Mouse (Mus musculus): ENCODE results near the gene Capn9.

GRCm38 (mm10) chr8:124608239-124608971 is 32.5 kb downstream of the Capn9 start:
- TF ChIP-seq GATA1 (IDR thresholded peaks at IDR 0.05; ENCODE audit: low read length) (no peak), TAL1 (IDR thresholded peaks at IDR 0.05; ENCODE audit: low read length) (no peak)

Measured in erythroblast, embryonic 14.5 days (primary cell).